Mouse (Mus musculus) liver, adult 2 months (tissue): ENCODE measurements around the gene Olfr1477. TPM values are rescaled to one million over a fixed set of nuclear protein-coding genes. Genes with fewer than 3 reads are reported as not detected.
"Not testable (repeated sequence)": the region's sequence is repeated elsewhere in the genome, so short reads cannot be mapped to it uniquely, and the experiment has no call there.

Experiments used
- DNase-seq: peaks from one replicate; pipeline ENCODE4 v3.0.0-alpha.2; 2011; ENCODE audit warnings: low read depth, low spot score; ENCODE audit errors: extremely low read depth
- H3K27ac ChIP-seq: fragments of 200-500 bp; replicated peaks from 2 replicates; pipeline ENCODE4 v1.5.1; 2012; ENCODE audit warnings: low read depth, mild to moderate bottlenecking, control low read depth, inconsistent platforms, low read length; ENCODE audit not compliant: insufficient read depth
- H3K27me3 ChIP-seq: fragments of 200-500 bp; 2 replicates; pipeline ENCODE4 v1.6.1; 2012; ENCODE audit warnings: mild to moderate bottlenecking, moderate library complexity, low read length, inconsistent platforms; ENCODE audit not compliant: control insufficient read depth, insufficient read depth
- H3K36me3 ChIP-seq: fragments of 200-500 bp; 2 replicates; pipeline ENCODE4 v1.6.1; 2012; ENCODE audit warnings: low read length, inconsistent platforms; ENCODE audit not compliant: control insufficient read depth, insufficient read depth
- H3K4me1 ChIP-seq: fragments of 200-500 bp; 2 replicates; pipeline ENCODE4 v1.6.1; 2011; ENCODE audit warnings: low read length; ENCODE audit not compliant: control insufficient read depth, insufficient read depth
- H3K4me3 ChIP-seq: fragments of 200-500 bp; 2 replicates; pipeline ENCODE4 v1.5.1; 2011; ENCODE audit warnings: low read depth, mild to moderate bottlenecking, control low read depth, low read length, moderate library complexity; ENCODE audit not compliant: insufficient read depth
- H3K79me2 ChIP-seq: fragments of 200-500 bp; 2 replicates; pipeline ENCODE4 v1.6.1; 2012; ENCODE audit warnings: inconsistent platforms, mild to moderate bottlenecking, low read length, moderate library complexity; ENCODE audit not compliant: control insufficient read depth, insufficient read depth
- H3K9ac ChIP-seq: fragments of 200-500 bp; 2 replicates; pipeline ENCODE4 v1.6.1; 2012; ENCODE audit warnings: low read depth, mild to moderate bottlenecking, control low read depth, inconsistent platforms, low read length
- CTCF ChIP-seq: fragments of 200-500 bp; IDR thresholded peaks from 2 replicates; pipeline ENCODE4 v1.5.1; 2011; ENCODE audit warnings: low read depth, low read length, control low read depth
- POLR2A ChIP-seq: fragments of 200-500 bp; IDR thresholded peaks from 2 replicates; pipeline ENCODE4 v1.6.1; 2011; ENCODE audit warnings: low read length, control low read depth; ENCODE audit not compliant: insufficient read depth; ENCODE audit errors: extremely low read depth
- WGBS: fragments of 180-500 bp; shearing (Covaris S2); methylation state at CpG from one replicate; pipeline ENCODE4 v1.1.7; 2018; 5-methylcytosine and 5-hydroxymethylcytosine counted together
- polyA plus RNA-seq: library from polyadenylated mRNA; depleted of rRNA; stranded (reverse); fragments of >200 nt; gene quantifications from 2 replicates; pipeline ENCODE4 v1.2.3, GENCODE M21; 2012; rRNA removed
- total RNA-seq: library from RNA; depleted of rRNA; stranded (reverse); fragments of >200 nt; gene quantifications from 2 replicates; pipeline ENCODE4 v1.2.3, GENCODE M21; 2014; rRNA removed

Gene Olfr1477
- not detected in 2 replicates for total RNA-seq
- polyA plus RNA-seq, result not detected in 2 replicates

DNA sequence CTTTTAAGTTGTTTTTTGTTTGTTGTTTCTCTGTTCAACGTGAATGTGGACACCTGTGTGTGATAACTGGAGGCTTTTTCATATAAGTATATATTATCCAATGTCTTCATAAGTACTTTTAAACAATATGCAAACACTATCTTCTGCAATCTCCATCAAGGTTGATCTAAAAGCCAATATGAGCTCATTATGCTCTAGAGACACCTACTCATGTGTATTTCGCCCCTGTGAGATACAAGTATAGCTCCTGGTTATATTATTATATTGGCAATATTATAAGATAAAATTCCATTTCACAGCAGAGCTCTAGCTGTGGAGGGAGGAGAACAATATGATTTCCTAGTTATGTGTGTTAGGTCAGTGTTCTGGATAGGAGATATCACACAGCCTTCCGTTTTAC is at the start of gene Olfr1477:
Gene Olfr1477 (plus strand): TSS at position 301 of the 400 bp plus-strand sequence.
- Histone ChIP-seq H3K9ac (no peak within 1 kb of the TSS), H3K4me1 (no peaks in the 10 kb centered on the region), H3K36me3 (no peaks in the 10 kb centered on the region), H3K79me2 (no peaks in the 10 kb centered on the region), H3K27ac (no peak within 1 kb of the TSS), H3K27me3 (no peaks in the 10 kb centered on the region), H3K4me3 (no peak within 1 kb of the TSS)
- no peak for DNase-seq
- WGBS, result 55% methylated on average over 3 of the region's 3 CpGs
- TF ChIP-seq POLR2A, result no peak

DNA sequence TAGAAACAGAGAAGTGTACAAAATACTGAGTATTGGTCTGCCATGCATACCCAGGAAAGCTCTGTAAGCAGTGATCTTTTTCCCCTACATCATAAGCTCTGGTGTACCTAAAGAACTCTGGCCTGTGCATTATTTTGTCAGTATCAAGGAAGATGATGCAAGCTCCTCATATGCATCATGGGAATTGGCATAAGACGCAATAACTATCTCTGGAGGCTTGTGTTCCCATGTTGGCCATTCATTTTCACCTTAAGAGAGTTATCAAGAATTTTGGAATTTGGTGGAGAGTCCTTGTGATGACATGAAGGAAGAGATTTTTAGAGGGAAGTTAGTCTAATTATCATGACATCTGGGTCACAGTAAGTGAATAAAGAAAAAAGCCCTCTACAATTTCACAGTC is 44.4 kb upstream of the Olfr1477 start, which contains the start of gene Olfr1472:
Gene Olfr1472 (minus strand): TSS at position 101 of the 400 bp plus-strand sequence.
- H3K27ac ChIP-seq, result no peak within 1 kb of the TSS
- 69% methylated on average over 1 of the region's 1 CpGs for WGBS
- H3K79me2 ChIP-seq, result no peaks in the 10 kb centered on the region
- H3K27me3 ChIP-seq, result no peaks in the 10 kb centered on the region
- H3K36me3 ChIP-seq, result no peaks in the 10 kb centered on the region
- DNase-seq, result no peak
- H3K4me3 ChIP-seq, result no peak within 1 kb of the TSS
- no peaks in the 10 kb centered on the region for H3K4me1 ChIP-seq
- no peak within 1 kb of the TSS for H3K9ac ChIP-seq
- TF ChIP-seq POLR2A, result no peak
- TF ChIP-seq CTCF, result no peak

DNA sequence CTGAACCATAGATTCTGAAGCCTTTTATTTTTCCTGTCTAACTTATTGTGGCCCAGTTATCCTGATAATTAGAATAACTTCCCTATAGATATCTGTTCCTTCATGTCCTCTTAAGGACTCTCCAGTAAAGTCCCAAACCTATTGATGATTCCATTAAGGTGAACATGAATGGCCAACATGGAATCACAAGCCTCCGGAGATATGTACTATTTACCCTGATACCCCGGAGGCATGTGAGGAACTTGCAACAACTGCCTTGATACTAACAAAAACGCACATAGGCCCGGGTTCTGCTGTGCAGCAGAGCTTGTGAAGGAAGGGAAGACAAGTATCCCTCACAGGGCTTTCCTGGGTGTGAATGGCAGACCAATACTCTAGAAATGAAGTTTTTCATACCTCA is 31.1 kb upstream of the Olfr1477 start, which contains the start of gene Olfr1474:
Gene Olfr1474 (plus strand): TSS at position 301 of the 400 bp plus-strand sequence.
- DNase-seq, H3K27ac ChIP-seq: not testable (repeated sequence)
- WGBS, result 76% methylated on average over 4 of the region's 4 CpGs

DNA sequence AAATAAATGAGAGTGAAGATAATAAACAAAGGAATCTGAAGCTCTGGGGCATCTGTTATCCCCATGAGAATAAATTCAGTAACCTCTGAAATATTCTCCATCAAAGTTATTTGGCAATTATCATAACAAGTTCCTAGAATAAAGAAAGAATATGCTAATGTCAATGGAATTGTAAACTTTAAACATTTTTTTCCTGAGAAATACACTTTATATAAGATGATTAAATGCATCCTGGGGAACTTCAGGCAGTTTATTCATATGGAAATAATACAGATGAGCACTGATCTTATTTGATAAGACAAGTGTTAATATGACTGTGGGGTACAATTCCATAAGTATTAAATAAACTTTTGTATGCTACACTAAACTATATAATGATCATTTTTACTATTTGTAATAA is 20.2 kb upstream of the Olfr1477 start, which contains the start of gene Olfr1475:
Gene Olfr1475 (minus strand): TSS at position 101 of the 400 bp plus-strand sequence.
- Histone ChIP-seq H3K27ac (no peak within 1 kb of the TSS), H3K36me3 (no peaks in the 10 kb centered on the region), H3K4me3 (no peak within 1 kb of the TSS)

More for the DNA sequence above, 31.1 kb upstream of the Olfr1477 start, which contains the start of gene Olfr1474:
- H3K79me2 ChIP-seq, H3K36me3 ChIP-seq, H3K9ac ChIP-seq, H3K4me1 ChIP-seq, H3K27me3 ChIP-seq, H3K4me3 ChIP-seq: not testable (repeated sequence)

DNA sequence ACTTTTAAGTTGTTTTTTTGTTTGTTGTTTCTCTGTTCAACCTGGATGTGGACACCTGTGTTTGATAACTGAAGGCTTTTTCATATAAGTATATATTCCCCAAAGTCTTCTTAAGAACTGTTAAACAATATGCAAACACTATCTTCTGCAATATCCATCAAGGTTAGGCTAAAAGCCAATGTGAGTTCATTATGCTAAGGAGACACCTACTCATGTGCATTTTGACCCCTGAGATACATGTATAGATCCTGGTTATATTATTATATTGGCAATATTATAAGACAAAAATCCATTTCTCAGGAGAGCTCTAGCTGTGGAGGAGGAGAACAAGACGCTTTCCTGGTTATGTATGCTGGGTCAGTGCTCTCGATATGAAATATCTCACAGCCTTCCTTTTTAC is 27.3 kb downstream of the Olfr1477 start, which contains the start of gene Olfr1480:
Gene Olfr1480 (plus strand): TSS at position 301 of the 400 bp plus-strand sequence.
- Histone ChIP-seq H3K4me1 (no peaks in the 10 kb centered on the region), H3K27ac (no peak within 1 kb of the TSS), H3K36me3 (no peaks in the 10 kb centered on the region), H3K27me3 (no peaks in the 10 kb centered on the region), H3K79me2 (no peaks in the 10 kb centered on the region), H3K9ac (no peak within 1 kb of the TSS), H3K4me3 (no peak within 1 kb of the TSS)
- no peak for TF ChIP-seq CTCF
- no peak for TF ChIP-seq POLR2A
- WGBS, result 78% methylated on average over 2 of the region's 2 CpGs
- DNase-seq, result no peak

More for the DNA sequence above, 20.2 kb upstream of the Olfr1477 start, which contains the start of gene Olfr1475:
- Histone ChIP-seq H3K27me3 (no peaks in the 10 kb centered on the region), H3K9ac (no peak within 1 kb of the TSS), H3K79me2 (no peaks in the 10 kb centered on the region), H3K4me1 (no peaks in the 10 kb centered on the region)
- no peak for DNase-seq
- TF ChIP-seq POLR2A, result no peak
- no peak for TF ChIP-seq CTCF

Other genes with a start within 250 kb of the Olfr1477 start
- not detected in 2 replicates for gene Olfr1465, start 185.0 kb upstream of the Olfr1477 start, total RNA-seq
- gene Olfr1465, start 185.0 kb upstream of the Olfr1477 start, polyA plus RNA-seq, result not detected in 2 replicates
- gene Olfr1466, start 161.7 kb upstream of the Olfr1477 start, total RNA-seq, result not detected in 2 replicates
- gene Olfr1466, start 161.7 kb upstream of the Olfr1477 start, polyA plus RNA-seq, result not detected in 2 replicates
- gene Olfr1467, start 138.3 kb upstream of the Olfr1477 start, total RNA-seq, result not detected in 2 replicates
- not detected in 2 replicates for gene Olfr1467, start 138.3 kb upstream of the Olfr1477 start, polyA plus RNA-seq
- not detected in 2 replicates for gene Olfr1469, start 92.7 kb upstream of the Olfr1477 start, total RNA-seq
- gene Olfr1469, start 92.7 kb upstream of the Olfr1477 start, polyA plus RNA-seq, result not detected in 2 replicates
- gene Olfr1471, start 57.1 kb upstream of the Olfr1477 start, total RNA-seq, result not detected in 2 replicates
- not detected in 2 replicates for gene Olfr1471, start 57.1 kb upstream of the Olfr1477 start, polyA plus RNA-seq
- gene Olfr1472, start 44.5 kb upstream of the Olfr1477 start, total RNA-seq, result not detected in 2 replicates
- not detected in 2 replicates for gene Olfr1472, start 44.5 kb upstream of the Olfr1477 start, polyA plus RNA-seq
- gene Olfr1474, start 31.0 kb upstream of the Olfr1477 start, total RNA-seq, result not detected in 2 replicates
- gene Olfr1474, start 31.0 kb upstream of the Olfr1477 start, polyA plus RNA-seq, result not detected in 2 replicates
- gene Olfr1475, start 20.4 kb upstream of the Olfr1477 start, total RNA-seq, result not detected in 2 replicates
- not detected in 2 replicates for gene Olfr1475, start 20.4 kb upstream of the Olfr1477 start, polyA plus RNA-seq
- gene Olfr1480, start 27.4 kb downstream of the Olfr1477 start, total RNA-seq, result not detected in 2 replicates
- not detected in 2 replicates for gene Olfr1480, start 27.4 kb downstream of the Olfr1477 start, polyA plus RNA-seq
- gene Olfr1484, start 83.0 kb downstream of the Olfr1477 start, total RNA-seq, result not detected in 2 replicates
- gene Olfr1484, start 83.0 kb downstream of the Olfr1477 start, polyA plus RNA-seq, result not detected in 2 replicates
- not detected in 2 replicates for gene Olfr1487, start 116.8 kb downstream of the Olfr1477 start, total RNA-seq
- not detected in 2 replicates for gene Olfr1487, start 116.8 kb downstream of the Olfr1477 start, polyA plus RNA-seq
- gene Olfr1489, start 131.1 kb downstream of the Olfr1477 start, total RNA-seq, result not detected in 2 replicates
- not detected in 2 replicates for gene Olfr1489, start 131.1 kb downstream of the Olfr1477 start, polyA plus RNA-seq
- gene Olfr1490, start 150.5 kb downstream of the Olfr1477 start, total RNA-seq, result not detected in 2 replicates
- gene Olfr1490, start 150.5 kb downstream of the Olfr1477 start, polyA plus RNA-seq, result not detected in 2 replicates
- not detected in 2 replicates for gene Olfr1491, start 196.7 kb downstream of the Olfr1477 start, total RNA-seq
- gene Olfr1491, start 196.7 kb downstream of the Olfr1477 start, polyA plus RNA-seq, result not detected in 2 replicates
- gene Olfr1493-ps1, start 222.7 kb downstream of the Olfr1477 start, total RNA-seq, result not detected in 2 replicates
- not detected in 2 replicates for gene Olfr1493-ps1, start 222.7 kb downstream of the Olfr1477 start, polyA plus RNA-seq
- gene Olfr1494, start 239.2 kb downstream of the Olfr1477 start, total RNA-seq, result not detected in 2 replicates
- not detected in 2 replicates for gene Olfr1494, start 239.2 kb downstream of the Olfr1477 start, polyA plus RNA-seq